Mouse (Mus musculus) heart, adult 2 months (tissue): Measurements from ENCODE around the gene Tmem8b. TPM values are rescaled to one million over a fixed set of nuclear protein-coding genes. Genes with fewer than 3 reads are reported as not detected.

Experiments used
- DNase-seq, 2 experiments: peaks; one replicate each; pipeline ENCODE4 v3.0.0; 2021
- H3K27ac ChIP-seq: fragments of 200-600 bp; 2 replicates; pipeline ENCODE4 v1.8.1; 2022
- H3K27me3 ChIP-seq: fragments of 200-500 bp; 2 replicates; pipeline ENCODE4 v1.6.1; 2012; ENCODE audit warnings: mild to moderate bottlenecking, low read length, inconsistent platforms, mixed read lengths; ENCODE audit not compliant: control insufficient read depth, insufficient read depth
- H3K36me3 ChIP-seq: fragments of 200-500 bp; 2 replicates; pipeline ENCODE4 v1.6.1; 2012; ENCODE audit warnings: low read length, inconsistent platforms; ENCODE audit not compliant: control insufficient read depth, insufficient read depth
- H3K4me1 ChIP-seq: fragments of 200-500 bp; 2 replicates; pipeline ENCODE4 v1.6.1; 2011; ENCODE audit warnings: low read length; ENCODE audit not compliant: control insufficient read depth, insufficient read depth
- H3K4me3 ChIP-seq: fragments of 200-600 bp; 2 replicates; pipeline ENCODE4 v1.8.1; 2022
- H3K79me2 ChIP-seq: fragments of 200-500 bp; replicated peaks from 2 replicates; pipeline ENCODE4 v1.6.1; 2012; ENCODE audit warnings: mild to moderate bottlenecking, inconsistent platforms, low read length, moderate library complexity, mixed read lengths; ENCODE audit not compliant: control insufficient read depth, insufficient read depth
- H3K9ac ChIP-seq: fragments of 200-500 bp; 2 replicates; pipeline ENCODE4 v1.6.1; 2012; ENCODE audit warnings: low read depth, mild to moderate bottlenecking, control low read depth, inconsistent platforms, low read length, mixed read lengths
- CTCF ChIP-seq: fragments of 200-600 bp; IDR thresholded peaks from 2 replicates; pipeline ENCODE4 v1.8.1; 2022; ENCODE audit warnings: antibody characterized with exemption, mild to moderate bottlenecking, moderate library complexity
- EP300 ChIP-seq: fragments of 200-500 bp; IDR thresholded peaks from 2 replicates; pipeline ENCODE4 v1.6.1; 2011; ENCODE audit warnings: low read depth, low read length, control low read depth; ENCODE audit not compliant: insufficient read depth
- POLR2A ChIP-seq: fragments of 200-500 bp; IDR thresholded peaks from 2 replicates; pipeline ENCODE4 v1.6.1; 2011; ENCODE audit warnings: mild to moderate bottlenecking, low read depth, low read length, control low read depth; ENCODE audit not compliant: insufficient read depth
- WGBS: fragments of 180-500 bp; shearing (Covaris S2); methylation state at CpG from one replicate; pipeline ENCODE4 v1.1.7; 2018; 5-methylcytosine and 5-hydroxymethylcytosine counted together
- intact Hi-C: fragments of 180-260 bp; cut with DNase I; formaldehyde crosslinking; loops from one replicate; pipeline ENCODE4 v1.15.1; 2025
- polyA plus RNA-seq: library from polyadenylated mRNA; depleted of rRNA; stranded (reverse); fragments of >200 nt; gene quantifications from 2 replicates; pipeline ENCODE4 v1.2.3, GENCODE M21; 2012
- total RNA-seq, 2 experiments: library from RNA; stranded (reverse); gene quantifications; 2 replicates each; pipeline ENCODE4 v1.2.3; 2021

Gene Tmem8b
- total and polyA plus RNA-seq, 3 experiments: 17.9 to 21.1 (median 18.2) TPM

DNA sequence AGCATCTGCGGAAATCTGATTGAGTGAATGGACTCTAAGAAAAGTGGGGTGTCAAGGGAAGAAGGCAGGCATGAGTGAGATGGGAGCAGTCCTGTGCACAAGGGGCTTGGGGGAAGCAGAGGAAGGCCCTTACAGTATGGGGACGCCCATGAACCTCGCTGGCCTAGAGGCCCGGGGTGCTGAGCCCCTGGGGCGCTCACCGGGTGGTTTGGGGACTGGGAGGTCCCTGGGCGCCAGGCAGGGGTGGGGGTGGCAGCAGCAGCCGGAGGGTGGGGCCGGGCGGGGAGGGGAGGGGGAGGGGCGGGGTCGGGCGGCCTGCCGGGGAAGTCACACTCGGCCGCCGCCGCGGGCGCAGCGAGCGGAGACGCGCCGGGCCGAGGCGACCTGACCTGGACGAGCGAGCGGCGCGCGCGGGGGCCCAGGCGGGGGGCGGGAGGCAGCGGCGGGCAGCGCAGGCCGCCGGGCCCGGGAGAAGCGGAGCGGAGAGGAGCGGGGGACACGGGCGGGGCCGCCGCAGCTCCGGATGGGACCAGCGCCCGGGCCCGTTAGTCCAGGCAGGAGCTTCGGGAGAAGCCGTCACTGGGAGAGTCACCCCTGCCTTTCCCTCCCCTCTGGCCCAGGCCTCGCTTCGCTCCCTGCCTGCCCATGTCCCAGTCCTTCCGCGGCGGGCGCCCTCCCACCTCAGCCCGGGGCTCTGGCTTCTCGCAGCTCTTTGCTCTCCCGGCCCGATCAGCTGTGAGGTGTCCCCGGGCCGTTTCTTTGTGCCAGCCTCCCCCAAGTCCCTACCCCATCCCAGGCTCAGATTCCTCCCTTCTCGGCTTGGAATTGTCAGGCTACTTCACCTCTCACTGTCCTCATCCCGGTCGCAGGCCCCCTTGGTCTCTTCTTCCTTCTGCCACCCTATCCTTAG, 37.5 kb upstream of the Tmem8b start, which contains the start of gene Npr2:
Npr2 (plus strand) TSS at position 890 of the 910 bp plus-strand sequence.
- 2% methylated on average over 47 of the region's 70 CpGs for WGBS
- peaks cover 5% of the 10 kb centered on the region; the same call in 1 of the 2 replicates for H3K79me2 ChIP-seq
- DNase-seq: peak; percentile 77 to 81
- no peaks in the 10 kb centered on the region for H3K27me3 ChIP-seq
- peak within 1 kb of the TSS; percentile 95 for H3K27ac ChIP-seq
- H3K4me3 ChIP-seq: peak within 1 kb of the TSS; percentile 80
- TF ChIP-seq EP300 (no peak), CTCF (no peak), POLR2A (no peak; the same call in 1 of the 2 replicates)
- H3K36me3 ChIP-seq: peaks cover 3% of the 10 kb centered on the region; the same call in 1 of the 2 replicates
- intact Hi-C loops: loop anchor here (2.0 to 10.0 kb wide), 4 partner anchors 26 to 234 kb away; partner anchors contain the start of genes Fam221b, Hint2 and Tmem8b
- peak within 1 kb of the TSS; percentile 95 for H3K9ac ChIP-seq
- H3K4me1 ChIP-seq: peaks cover 13% of the 10 kb centered on the region

DNA sequence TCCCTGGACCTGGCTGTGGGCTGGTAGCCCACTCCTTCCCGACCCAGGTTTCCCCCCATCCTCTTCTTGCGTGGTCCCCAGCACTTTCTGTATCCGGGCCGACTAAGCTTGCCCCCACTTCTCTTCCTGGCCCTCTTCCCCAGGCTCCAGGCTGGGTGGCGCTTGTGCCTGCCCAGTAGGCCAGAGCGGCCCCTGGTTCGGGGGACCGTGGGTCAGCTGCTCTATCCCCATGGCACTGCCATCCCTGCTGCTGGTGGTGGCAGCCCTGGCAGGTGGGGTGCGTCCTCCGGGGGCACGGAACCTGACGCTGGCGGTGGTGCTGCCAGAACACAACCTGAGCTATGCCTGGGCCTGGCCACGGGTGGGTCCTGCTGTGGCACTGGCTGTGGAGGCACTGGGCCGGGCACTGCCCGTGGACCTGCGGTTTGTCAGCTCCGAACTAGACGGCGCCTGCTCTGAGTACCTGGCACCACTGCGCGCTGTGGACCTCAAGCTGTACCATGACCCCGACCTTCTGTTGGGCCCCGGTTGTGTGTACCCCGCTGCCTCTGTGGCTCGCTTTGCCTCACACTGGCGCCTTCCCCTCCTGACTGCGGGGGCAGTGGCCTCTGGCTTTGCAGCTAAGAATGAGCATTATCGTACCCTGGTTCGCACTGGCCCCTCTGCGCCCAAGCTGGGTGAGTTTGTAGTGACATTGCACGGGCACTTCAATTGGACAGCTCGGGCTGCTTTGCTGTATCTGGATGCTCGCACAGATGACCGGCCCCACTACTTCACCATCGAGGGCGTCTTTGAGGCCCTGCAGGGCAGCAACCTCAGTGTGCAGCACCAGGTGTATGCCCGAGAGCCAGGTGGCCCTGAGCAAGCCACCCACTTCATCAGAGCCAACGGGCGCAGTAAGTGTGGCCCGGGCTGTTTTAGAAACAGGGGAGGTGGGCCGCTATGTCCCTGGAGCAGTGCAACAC, 36.5 kb upstream of the Tmem8b start:
- H3K27me3 ChIP-seq: no peaks in the 10 kb centered on the region
- WGBS: 57% methylated on average over 40 of the region's 42 CpGs
- peaks cover 13% of the 10 kb centered on the region for H3K4me1 ChIP-seq
- peaks cover 3% of the 10 kb centered on the region; the same call in 1 of the 2 replicates for H3K36me3 ChIP-seq
- peak overlapping the region; percentile 95 for H3K9ac ChIP-seq
- DNase-seq: peak; percentile 35 to 56
- intact Hi-C loops: loop anchor here (2.0 to 10.0 kb wide), 4 partner anchors 25 to 233 kb away; partner anchors contain the start of genes Fam221b, Hint2 and Tmem8b
- TF ChIP-seq POLR2A (no peak), CTCF (no peak), EP300 (no peak)
- peaks cover 5% of the 10 kb centered on the region; the same call in 1 of the 2 replicates for H3K79me2 ChIP-seq
- peak overlapping the region; percentile 80 for H3K4me3 ChIP-seq
- peak overlapping the region; percentile 95 for H3K27ac ChIP-seq

DNA sequence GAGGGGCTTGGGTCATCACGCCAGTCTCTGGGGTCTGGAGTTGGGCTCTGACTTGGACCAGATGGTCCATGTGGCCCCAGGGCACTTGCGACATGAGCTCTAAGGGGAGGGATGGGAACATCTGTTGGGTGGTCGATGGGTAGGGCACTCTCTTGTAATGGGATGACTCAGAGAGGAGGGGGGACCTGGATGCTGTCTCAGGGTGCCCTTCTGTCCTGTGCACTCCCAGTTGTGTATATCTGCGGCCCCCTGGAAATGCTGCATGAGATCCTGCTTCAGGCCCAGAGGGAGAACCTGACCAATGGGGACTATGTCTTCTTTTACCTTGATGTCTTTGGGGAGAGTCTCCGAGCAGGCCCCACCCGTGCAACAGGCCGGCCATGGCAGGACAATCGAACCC, 35.5 kb upstream of the Tmem8b start:
- intact Hi-C loops: loop anchor here (10.0 kb wide), 1 partner anchor 232 kb away; no protein-coding TSS in a partner anchor
- peaks cover 5% of the 10 kb centered on the region; the same call in 1 of the 2 replicates for H3K79me2 ChIP-seq
- peaks cover 13% of the 10 kb centered on the region for H3K4me1 ChIP-seq
- 88% methylated on average over 8 of the region's 8 CpGs for WGBS
- H3K36me3 ChIP-seq: peaks cover 3% of the 10 kb centered on the region; the same call in 1 of the 2 replicates
- peak in 1 of 2 experiments; percentile 17 for DNase-seq
- H3K9ac ChIP-seq: no peak overlapping the region
- no peak overlapping the region for H3K4me3 ChIP-seq
- H3K27me3 ChIP-seq: no peaks in the 10 kb centered on the region
- no peak overlapping the region for H3K27ac ChIP-seq
- TF ChIP-seq CTCF: no peak

DNA sequence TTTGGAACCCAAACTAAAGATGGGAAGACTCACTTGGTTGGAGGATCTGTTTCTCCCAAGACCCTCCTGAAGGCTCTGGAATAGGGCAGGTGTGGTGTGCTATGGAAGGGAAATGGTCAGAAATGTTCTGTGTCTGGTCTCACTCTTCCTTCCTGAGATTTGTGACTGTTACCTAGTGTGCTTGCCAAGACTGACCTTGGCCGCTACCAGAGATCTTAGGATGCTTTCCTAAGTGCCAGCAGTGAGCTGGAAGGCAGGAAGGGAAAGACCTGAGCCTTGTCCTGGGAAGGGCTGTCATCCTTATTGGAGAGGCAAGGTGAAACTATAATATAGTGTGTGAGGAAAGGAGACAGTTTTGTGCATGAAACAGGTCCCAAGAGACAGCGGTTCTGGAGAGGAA, 35.0 kb upstream of the Tmem8b start:
- Histone ChIP-seq H3K4me1 (peaks cover 13% of the 10 kb centered on the region), H3K36me3 (peaks cover 3% of the 10 kb centered on the region; the same call in 1 of the 2 replicates), H3K4me3 (no peak overlapping the region), H3K27ac (no peak overlapping the region), H3K9ac (no peak overlapping the region), H3K27me3 (no peaks in the 10 kb centered on the region), H3K79me2 (peaks cover 5% of the 10 kb centered on the region; the same call in 1 of the 2 replicates)
- no peak for TF ChIP-seq EP300
- no peak for TF ChIP-seq CTCF
- no peak for TF ChIP-seq POLR2A
- intact Hi-C loops: loop anchor here (10.0 kb wide), 1 partner anchor 231 kb away; no protein-coding TSS in a partner anchor
- WGBS: 74% methylated on average over 2 of the region's 2 CpGs
- DNase-seq: no peak

DNA sequence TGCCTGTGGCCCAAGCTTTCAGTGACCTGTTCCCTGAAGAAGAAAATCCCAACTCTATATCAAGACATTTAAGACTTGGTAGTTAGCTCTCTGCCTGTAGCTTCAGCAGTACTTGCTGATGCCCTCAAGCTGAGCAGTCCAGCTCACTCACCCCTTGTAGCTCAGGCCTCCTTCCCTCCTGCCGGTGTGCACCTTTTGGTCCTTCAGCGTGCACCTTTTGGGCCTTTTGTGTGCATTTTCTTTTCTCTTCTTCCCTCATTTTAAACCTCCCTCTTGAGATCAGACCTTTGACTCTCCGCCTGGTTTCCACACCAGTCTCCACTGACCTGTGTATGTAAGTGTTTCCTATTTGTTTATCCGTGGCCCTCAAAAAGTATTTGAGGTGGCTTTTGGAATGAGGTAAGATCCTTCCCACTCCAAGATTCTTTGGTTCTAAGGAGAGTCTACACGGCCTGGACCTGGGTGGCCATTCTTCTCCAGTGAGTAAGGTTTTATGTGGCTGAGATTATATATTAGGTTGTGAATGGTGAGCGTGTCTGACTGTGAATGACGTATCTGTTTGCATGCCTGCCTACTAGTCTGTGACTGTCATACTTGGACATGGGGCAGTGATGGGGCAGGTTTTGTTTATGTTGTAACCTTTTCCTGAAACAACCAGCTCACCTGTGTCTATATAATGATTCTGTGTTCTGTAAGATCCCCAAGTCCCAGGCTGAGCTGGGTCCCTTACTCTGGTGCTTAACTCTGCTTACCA, 34.0 kb upstream of the Tmem8b start:
- DNase-seq: peak in 1 of 2 experiments; percentile 12
- no peak overlapping the region for H3K9ac ChIP-seq
- H3K36me3 ChIP-seq: peaks cover 3% of the 10 kb centered on the region; the same call in 1 of the 2 replicates
- H3K4me1 ChIP-seq: peaks cover 13% of the 10 kb centered on the region
- peaks cover 5% of the 10 kb centered on the region; the same call in 1 of the 2 replicates for H3K79me2 ChIP-seq
- no peak overlapping the region for H3K27ac ChIP-seq
- TF ChIP-seq CTCF: no peak
- no peak for TF ChIP-seq EP300
- no peak for TF ChIP-seq POLR2A
- H3K4me3 ChIP-seq: no peak overlapping the region
- intact Hi-C loops: loop anchor here (10.0 kb wide), 1 partner anchor 230 kb away; no protein-coding TSS in a partner anchor
- WGBS: 86% methylated on average over 7 of the region's 7 CpGs
- no peaks in the 10 kb centered on the region for H3K27me3 ChIP-seq
